Mouse (Mus musculus) adrenal gland, postnatal 10 days (tissue): ENCODE measurements around the gene Nipa1. TPM values are rescaled to one million over a fixed set of nuclear protein-coding genes. Genes with fewer than 3 reads are reported as not detected.
"Not testable (repeated sequence)": the region's sequence is repeated elsewhere in the genome, so short reads cannot be mapped to it uniquely, and the experiment has no call there.

Source experiments
- DNase-seq: peaks from one replicate; pipeline ENCODE4 v3.0.0; 2021; ENCODE audit warnings: mixed read lengths
- long read RNA-seq, 2 experiments: library from polyadenylated mRNA; stranded (forward); transcript quantifications; one replicate each; pipeline ENCODE4 v2.0.0; 2021
- total RNA-seq, 2 experiments: library from RNA; stranded (reverse); gene quantifications; 2 replicates each; pipeline ENCODE4 v1.2.3; 2021

Gene Nipa1
- 1 to 10 TPM; 6.7 to 6.8 TPM for total RNA-seq
- long read RNA-seq, experiment 1, transcript Nipa1-201 (5 exons, 3,183 nt), result major isoform, 14 of 18 reads
- long read RNA-seq, experiment 1, partial matches to known transcripts, result 0 of 18 reads
- long read RNA-seq, experiment 1, other reads (novel, unspliced or antisense), result 4 of 18 reads
- long read RNA-seq, experiment 2, partial matches to known transcripts, result 0 of 1 reads
- long read RNA-seq, experiment 2, other reads (novel, unspliced or antisense), result 0 of 1 reads

DNA sequence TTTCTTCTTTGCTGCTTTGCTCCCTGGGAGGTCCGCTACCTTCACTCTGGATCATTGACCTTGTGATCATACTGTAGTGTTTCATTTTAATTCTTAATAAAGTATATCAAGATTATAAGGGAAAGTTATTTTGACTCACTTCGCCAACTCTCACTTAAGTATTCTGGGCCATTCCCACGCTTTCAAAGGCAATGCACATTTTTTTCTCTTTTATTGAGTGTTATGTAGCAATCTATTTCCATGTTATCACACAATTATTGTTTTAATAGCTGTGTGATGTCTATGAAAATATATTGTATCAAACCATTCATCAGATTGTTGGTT is at the start of gene Nipa1:
Nipa1 (minus strand) TSS at position 25 of the 324 bp plus-strand sequence.
- DNase-seq, result no peak

- DNase-seq, result no peak
These were observed 46.9 kb upstream of the Nipa1 start for GRCm38 (mm10) chr7:56066634-56067033.

DNA sequence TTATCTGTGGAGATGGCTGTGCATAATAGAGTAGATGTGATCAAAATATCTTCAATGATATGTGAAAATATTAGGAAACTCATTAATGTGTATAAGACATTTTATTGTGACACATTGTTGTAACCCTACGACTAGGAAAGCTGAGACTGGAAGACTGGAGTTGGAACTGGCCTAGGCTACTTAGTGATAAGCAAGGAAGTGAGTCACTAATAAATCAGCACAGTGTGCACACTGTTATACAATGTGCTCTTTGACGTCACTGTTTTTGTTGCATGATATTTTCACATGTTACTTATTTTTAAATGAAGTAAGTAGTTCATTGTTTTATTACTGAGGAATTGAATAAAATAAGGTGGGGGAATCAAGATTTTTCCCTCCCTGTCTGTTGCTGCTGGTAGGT is 46.4 kb upstream of the Nipa1 start:
- DNase-seq, result no peak

- peak; percentile 51 for DNase-seq
These were observed 45.1 kb upstream of the Nipa1 start for GRCm38 (mm10) chr7:56064876-56065275.

GRCm38 (mm10) chr7:56055338-56055737 is 35.6 kb upstream of the Nipa1 start:
- DNase-seq, result no peak

GRCm38 (mm10) chr7:56052996-56053395 is 33.2 kb upstream of the Nipa1 start:
- no peak for DNase-seq

DNA sequence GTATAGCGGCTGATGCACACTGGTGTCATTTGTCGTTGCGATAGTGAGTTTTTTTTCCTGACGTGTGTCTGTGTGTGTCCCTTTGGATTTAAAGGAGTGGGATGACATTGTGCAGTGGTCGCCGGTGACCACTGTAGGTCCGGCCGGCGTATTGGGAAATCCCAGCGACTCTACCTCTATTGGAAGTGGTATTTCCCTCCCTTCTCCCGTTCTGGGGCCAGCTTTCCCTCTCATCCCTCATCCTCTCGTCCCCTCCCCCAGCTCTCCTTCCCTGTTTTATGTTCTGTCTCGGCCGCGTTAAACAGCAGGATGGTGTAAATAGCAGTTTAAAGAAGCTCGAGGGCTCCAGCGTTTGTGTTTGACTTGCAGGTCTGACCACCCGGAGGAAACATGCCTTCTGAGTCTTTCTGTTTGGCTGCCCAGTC is 30.7 kb upstream of the Nipa1 start:
- peak; percentile 50 for DNase-seq

DNA sequence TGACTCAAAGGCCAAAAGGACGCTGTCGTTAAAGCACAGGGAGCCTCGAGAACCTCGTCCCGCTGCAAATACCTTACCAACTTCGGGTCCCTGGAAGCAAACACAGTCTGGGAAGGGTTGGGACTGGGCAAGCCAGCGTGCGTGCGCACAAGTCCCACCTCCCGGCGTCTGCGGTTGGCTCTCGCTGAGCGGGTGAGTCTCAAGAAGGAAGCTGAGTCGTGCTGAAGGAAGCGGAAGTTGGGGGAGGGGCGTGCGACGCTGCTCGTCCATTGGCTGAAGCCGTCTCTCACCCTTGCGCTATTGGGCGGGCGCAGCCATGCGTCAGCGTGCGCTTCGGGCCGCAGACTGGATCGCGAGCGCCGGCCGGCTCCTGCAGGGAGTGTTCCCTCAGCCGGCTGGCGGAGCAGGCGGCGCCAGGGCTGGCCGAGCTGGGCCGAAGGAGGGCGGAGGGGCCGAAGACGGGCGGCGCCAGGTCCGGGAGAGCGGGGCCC is 30.1 kb upstream of the Nipa1 start, which contains the start of gene Herc2:
Herc2 (plus strand) TSS at position 366 of the 491 bp plus-strand sequence.
- peak; percentile 99 for DNase-seq

DNA sequence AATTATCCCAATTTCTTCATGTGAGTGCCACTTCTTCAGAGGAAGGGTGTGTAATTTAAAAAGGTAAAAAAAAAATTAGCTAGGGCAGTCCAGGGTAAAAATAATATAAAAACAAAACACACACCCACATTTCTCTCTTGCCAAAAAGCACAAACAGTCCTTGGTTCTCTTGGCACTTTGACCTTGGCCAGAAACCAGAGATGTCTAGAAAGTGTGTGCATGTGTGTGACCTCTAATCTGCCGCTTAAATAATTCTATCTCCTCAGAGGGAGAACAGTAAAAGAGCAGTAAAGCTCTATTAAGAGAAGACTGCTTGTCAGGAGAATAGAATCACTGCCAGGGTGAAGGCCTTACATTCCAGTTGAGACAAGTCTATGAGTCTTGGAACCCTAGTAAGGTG is 27.4 kb upstream of the Nipa1 start:
- peak; percentile 42 for DNase-seq

DNA sequence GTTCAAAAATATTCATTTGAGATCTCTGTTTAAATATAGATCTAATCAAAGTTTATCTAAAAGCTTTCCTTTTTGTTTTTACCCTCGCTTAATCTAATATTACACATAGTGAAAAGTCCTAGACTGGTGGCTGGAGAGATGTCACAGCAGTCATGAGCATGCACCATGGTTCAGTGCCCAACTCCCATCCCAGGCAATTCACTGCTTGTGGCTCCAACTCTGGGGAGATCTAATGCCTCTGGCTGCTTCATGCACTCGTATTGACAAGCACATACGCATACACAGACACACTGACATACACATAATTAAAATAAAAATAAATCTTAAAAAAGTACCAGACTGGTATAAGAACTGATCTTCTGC is 24.5 kb upstream of the Nipa1 start:
- no peak for DNase-seq

- no peak for DNase-seq
These were observed 24.0 kb upstream of the Nipa1 start for GRCm38 (mm10) chr7:56043577-56044266.

DNA sequence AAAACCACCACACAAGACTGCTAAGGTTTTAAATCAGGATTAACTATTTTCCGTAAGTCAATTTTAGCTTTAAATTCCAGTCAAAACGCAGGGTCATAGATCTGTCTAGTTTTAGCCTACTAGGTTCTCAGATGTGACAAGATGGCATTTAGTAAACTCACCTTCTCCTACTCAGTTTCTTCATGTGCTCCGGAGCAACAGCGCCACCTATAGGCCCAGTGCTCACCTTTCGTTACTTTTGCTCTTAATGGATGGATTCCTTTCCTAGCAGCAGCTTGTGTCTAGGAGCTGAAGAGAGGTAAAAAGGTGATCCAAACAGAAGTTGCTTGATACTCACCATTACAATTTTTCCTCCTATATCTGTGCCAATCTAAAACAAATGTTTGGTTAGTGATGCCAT is 22.6 kb upstream of the Nipa1 start:
- peak; percentile 87 for DNase-seq

GRCm38 (mm10) chr7:56023586-56023985 is 3.8 kb upstream of the Nipa1 start:
- no peak for DNase-seq

GRCm38 (mm10) chr7:56018972-56019929 is 503 bp downstream of the Nipa1 start:
- peak; percentile 83 for DNase-seq

DNA sequence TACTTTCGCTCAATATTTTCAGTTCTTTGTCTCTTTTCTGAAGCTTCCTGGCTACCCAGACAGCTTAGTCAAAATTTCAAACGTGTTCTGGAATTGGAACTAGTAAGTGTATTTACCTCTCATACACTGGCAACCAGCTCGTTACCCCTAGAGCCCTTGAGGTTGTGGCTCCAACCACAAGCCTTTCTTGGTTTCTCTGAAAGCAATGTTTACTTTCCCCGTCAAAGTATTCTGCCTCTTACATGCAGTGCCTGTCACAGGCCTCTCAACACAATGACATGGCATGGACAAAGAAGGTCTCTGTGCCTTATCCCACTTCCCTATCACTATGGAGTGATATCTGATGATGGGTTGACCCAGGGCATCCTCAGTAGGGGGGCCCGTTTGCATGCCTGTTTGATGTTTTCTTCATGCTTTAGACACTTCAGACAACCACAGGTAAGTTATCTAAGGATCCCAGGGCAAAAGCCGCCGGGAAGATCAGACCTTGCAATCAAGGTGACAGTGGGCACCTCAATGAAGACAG is 1.2 kb downstream of the Nipa1 start:
- no peak for DNase-seq

DNA sequence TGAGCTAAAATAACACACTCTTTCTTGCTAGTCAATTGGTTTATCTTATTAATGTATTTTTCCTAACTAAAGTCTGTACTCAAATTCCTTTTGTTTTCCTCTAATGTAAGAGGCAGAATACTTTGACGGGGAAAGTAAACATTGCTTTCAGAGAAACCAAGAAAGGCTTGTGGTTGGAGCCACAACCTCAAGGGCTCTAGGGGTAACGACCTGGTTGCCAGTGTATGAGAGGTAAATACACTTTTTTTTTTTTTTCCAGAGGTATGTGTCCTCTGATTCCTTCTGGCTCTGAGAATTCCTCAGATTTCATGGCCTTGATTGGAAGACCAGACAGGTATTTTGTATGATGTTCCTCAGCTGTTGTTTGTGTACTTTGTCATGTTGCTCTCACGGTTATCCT is 2.0 kb downstream of the Nipa1 start:
- DNase-seq, result no peak

- no peak for DNase-seq
These were observed 3.9 kb downstream of the Nipa1 start for GRCm38 (mm10) chr7:56015837-56016236.

- no peak for DNase-seq
These were observed 4.6 kb downstream of the Nipa1 start for GRCm38 (mm10) chr7:56015172-56015571.

DNA sequence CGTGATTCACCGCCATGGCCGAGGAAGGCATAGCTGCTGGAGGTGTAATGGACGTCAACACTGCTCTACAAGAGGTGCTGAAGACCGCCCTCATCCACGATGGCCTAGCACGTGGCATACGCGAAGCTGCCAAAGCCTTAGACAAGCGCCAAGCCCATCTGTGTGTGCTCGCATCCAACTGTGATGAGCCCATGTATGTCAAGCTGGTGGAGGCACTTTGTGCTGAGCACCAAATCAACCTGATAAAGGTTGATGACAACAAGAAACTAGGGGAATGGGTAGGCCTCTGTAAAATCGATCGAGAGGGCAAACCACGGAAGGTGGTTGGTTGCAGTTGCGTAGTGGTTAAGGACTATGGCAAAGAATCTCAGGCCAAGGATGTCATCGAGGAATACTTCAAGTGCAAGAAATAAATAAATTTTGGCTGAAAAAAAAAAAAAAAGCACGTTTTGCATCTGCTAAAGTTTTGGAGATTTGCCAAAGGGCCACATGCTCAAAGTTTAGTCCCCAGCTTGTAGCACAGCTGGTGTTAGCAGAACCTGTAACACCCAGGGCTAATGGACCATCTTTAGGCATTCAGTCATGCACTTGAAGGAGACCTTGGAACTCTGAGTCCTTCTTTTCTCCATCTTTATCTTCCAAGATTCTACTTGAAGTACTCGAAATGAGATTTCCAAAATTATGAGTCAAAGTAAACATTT is 5.6 kb downstream of the Nipa1 start:
- not testable (repeated sequence) for DNase-seq

- DNase-seq, result no peak
These were observed 6.3 kb downstream of the Nipa1 start for GRCm38 (mm10) chr7:56013261-56014001.

GRCm38 (mm10) chr7:56011018-56011333 is 8.8 kb downstream of the Nipa1 start:
- no peak for DNase-seq
